Mouse (Mus musculus): ENCODE measurements at regions not wholly inside any gene's neighbourhood (a gene's known extent, or its start where the extent isn't known, plus 50 kb on each side); places are given as distances from the start of the nearest gene placed in this dataset.

DNA sequence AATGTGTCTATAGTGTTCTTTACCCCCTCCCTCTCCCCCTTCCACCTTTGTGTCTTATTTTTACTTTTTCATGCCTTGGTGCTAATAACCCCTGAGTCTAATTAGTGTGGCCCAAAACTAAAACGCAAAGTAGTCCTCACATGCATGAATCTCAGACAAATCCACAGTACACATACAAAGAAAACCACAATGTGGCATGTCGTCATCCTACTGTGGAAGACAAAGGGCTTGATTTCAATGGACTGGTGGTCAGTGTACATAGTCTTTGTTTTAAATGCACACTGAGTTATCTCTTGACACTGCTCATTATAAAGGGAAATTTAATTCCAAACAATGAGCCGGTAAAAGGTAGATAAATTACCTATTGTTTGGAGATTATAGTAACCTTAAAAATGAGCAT is 188.1 kb downstream of the Basp1 start:
- TF ChIP-seq POLR2A (IDR thresholded peaks at IDR 0.05; ENCODE audit: low read depth, low read length) (no peak), CTCF (IDR thresholded peaks at IDR 0.05; ENCODE audit: extremely low read depth, insufficient read length, insufficient replicate concordance, low read depth, low read length) (no peak)
